20 mouse cellular contexts compared by ENCODE assay signal in the genomic region with DNA sequence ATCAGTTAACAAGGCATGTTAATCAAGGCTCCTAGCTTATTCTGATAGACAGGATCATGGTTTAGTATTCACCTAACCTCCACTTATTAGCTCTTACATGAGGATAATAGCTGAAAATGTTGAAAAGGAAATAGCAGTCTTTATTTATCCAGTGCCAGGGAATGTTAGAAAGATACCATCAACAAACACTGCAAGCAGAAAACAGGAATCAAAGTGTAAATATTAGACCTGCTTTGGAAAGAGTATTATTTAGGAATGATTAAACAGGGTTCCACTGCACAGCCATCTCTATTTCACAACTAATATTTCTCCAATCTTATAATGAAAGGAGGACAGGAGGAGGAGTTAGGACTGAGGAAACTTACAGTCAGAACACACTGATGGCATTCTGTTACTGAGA.
DNase-seq lines count a peak whose midpoint lies in the region; ATAC-seq and TF ChIP-seq lines count a peak whose summit lies in the region.
"Had no signal": no experiment of that assay in that cellular context is flagged by ENCODE, and none has a peak within 500 bp of the region (broad histone marks: within the 10 kb centered on the region; RNA-seq: fewer than 3 reads in every experiment).

No protein-coding gene starts in this region.

- no peak overlapping the region for H3K9ac ChIP-seq in liver, adult 2 months (ENCODE audit: low read depth, low read length)
- no peak overlapping the region for H3K9ac ChIP-seq in forebrain, embryonic 13.5 days
- H3K9ac ChIP-seq in liver, embryonic 16.5 days (ENCODE audit: low read depth, low read length) = no peak overlapping the region
- no peak overlapping the region for H3K9ac ChIP-seq in midbrain, embryonic 15.5 days
- H3K9ac ChIP-seq: heart, embryonic 13.5 days; hindbrain, embryonic 14.5 days had no signal

- DNase-seq in liver, adult 2 months (ENCODE audit: extremely low read depth, low read depth, low spot score) = peak; percentile 94
- no peak for DNase-seq in liver
- no peak for DNase-seq in kidney, adult 9 months
- DNase-seq in spleen, adult 12 weeks (ENCODE audit: low spot score) = no peak
- DNase-seq: adrenal gland, adult 8-10 months; cerebellum, adult 18-20 months; cerebellum, postnatal 14 days; gastrocnemius, postnatal 10 days; heart, adult 18-20 months; heart, postnatal 14 days; kidney, adult 2 months; kidney, postnatal 10 days; lung, adult 2 months; lung, postnatal 14 days had no signal

- H3K36me3 ChIP-seq in liver, adult 2 months (ENCODE audit: control insufficient read depth, insufficient read depth, low read length) = no peaks in the 10 kb centered on the region
- H3K36me3 ChIP-seq in forebrain, embryonic 13.5 days (ENCODE audit: poor library complexity, severe bottlenecking) = no peaks in the 10 kb centered on the region
- no peaks in the 10 kb centered on the region for H3K36me3 ChIP-seq in liver, embryonic 16.5 days (ENCODE audit: control insufficient read depth, insufficient read depth)
- H3K36me3 ChIP-seq in midbrain, embryonic 15.5 days (replicated peaks) = no peaks in the 10 kb centered on the region
- H3K36me3 ChIP-seq: heart, embryonic 13.5 days had no signal

- TF ChIP-seq POLR2A in liver, adult 2 months (IDR thresholded peaks at IDR 0.05; ENCODE audit: extremely low read depth, insufficient read depth, low read length) = no peak

- TF ChIP-seq CTCF in liver, adult 2 months (IDR thresholded peaks at IDR 0.05; ENCODE audit: low read depth, low read length) = no peak

- no peak overlapping the region for H3K4me3 ChIP-seq in liver, adult 2 months (ENCODE audit: insufficient read depth, low read depth, low read length)
- no peak overlapping the region for H3K4me3 ChIP-seq in forebrain, embryonic 13.5 days
- H3K4me3 ChIP-seq in liver, embryonic 16.5 days (ENCODE audit: low read depth, low read length) = no peak overlapping the region
- no peak overlapping the region for H3K4me3 ChIP-seq in midbrain, embryonic 15.5 days
- H3K4me3 ChIP-seq: heart, embryonic 13.5 days had no signal

- peak overlapping the region; percentile 24; the same call in 1 of the 2 replicates for H3K4me2 ChIP-seq in forebrain, embryonic 13.5 days
- no peak overlapping the region for H3K4me2 ChIP-seq in liver, embryonic 16.5 days (ENCODE audit: low read depth, low read length)
- H3K4me2 ChIP-seq in midbrain, embryonic 15.5 days = no peak overlapping the region
- H3K4me2 ChIP-seq: heart, embryonic 13.5 days; hindbrain, embryonic 14.5 days had no signal

- H3K27ac ChIP-seq in liver, adult 2 months (replicated peaks; ENCODE audit: insufficient read depth, low read depth, low read length) = no peak overlapping the region
- H3K27ac ChIP-seq in forebrain, embryonic 13.5 days = peak overlapping the region; percentile 82
- no peak overlapping the region for H3K27ac ChIP-seq in liver, embryonic 16.5 days (ENCODE audit: low read length)
- peak overlapping the region; percentile 51 for H3K27ac ChIP-seq in midbrain, embryonic 15.5 days
- H3K27ac ChIP-seq: heart, embryonic 13.5 days; hindbrain, embryonic 14.5 days had no signal

- no peaks in the 10 kb centered on the region for H3K9me3 ChIP-seq in forebrain, embryonic 13.5 days (replicated peaks)
- H3K9me3 ChIP-seq in liver, embryonic 16.5 days (replicated peaks; ENCODE audit: control insufficient read depth, low read length) = no peaks in the 10 kb centered on the region
- H3K9me3 ChIP-seq in midbrain, embryonic 15.5 days = no peaks in the 10 kb centered on the region
- H3K9me3 ChIP-seq: heart, embryonic 13.5 days had no signal

- no peaks in the 10 kb centered on the region for H3K27me3 ChIP-seq in liver, adult 2 months (ENCODE audit: control insufficient read depth, insufficient read depth, low read length)
- no peaks in the 10 kb centered on the region for H3K27me3 ChIP-seq in forebrain, embryonic 13.5 days
- no peaks in the 10 kb centered on the region for H3K27me3 ChIP-seq in liver, embryonic 16.5 days (ENCODE audit: control insufficient read depth, insufficient read depth, low read depth, low read length)
- H3K27me3 ChIP-seq in midbrain, embryonic 15.5 days (replicated peaks) = no peaks in the 10 kb centered on the region
- H3K27me3 ChIP-seq: heart, embryonic 13.5 days had no signal

- no peaks in the 10 kb centered on the region; the same call in 1 of the 2 replicates for H3K79me2 ChIP-seq in liver, adult 2 months (ENCODE audit: control insufficient read depth, insufficient read depth, low read length)

- no peak for ATAC-seq in forebrain, embryonic 13.5 days
- ATAC-seq in liver, embryonic 16.5 days (ENCODE audit: low read depth) = 0 out of 2 replicates have a peak, but pooled peaks have one; percentile 24
- ATAC-seq in midbrain, embryonic 15.5 days (replicated peaks) = no peak; the same call in 1 of the 2 replicates
- ATAC-seq: activated CD4-positive, CD25-positive, alpha-beta regulatory T cell, adult 4 months had no signal

- peaks cover 13% of the 10 kb centered on the region for H3K4me1 ChIP-seq in liver, adult 2 months (ENCODE audit: control insufficient read depth, insufficient read depth, low read length)
- peaks cover 54% of the 10 kb centered on the region for H3K4me1 ChIP-seq in forebrain, embryonic 13.5 days
- H3K4me1 ChIP-seq in liver, embryonic 16.5 days (ENCODE audit: control insufficient read depth, low read depth, low read length) = peaks cover 5% of the 10 kb centered on the region
- H3K4me1 ChIP-seq in midbrain, embryonic 15.5 days = peaks cover 36% of the 10 kb centered on the region

Comparison
In these comparisons a context has a peak if more than half of its experiments do, and no peak if none do; other contexts are left out.
1. H3K27ac ChIP-seq: peak in forebrain, embryonic 13.5 days (single experiment) and midbrain, embryonic 15.5 days (single experiment); none in liver, adult 2 months (single experiment) and liver, embryonic 16.5 days (single experiment).